Mouse (Mus musculus): ENCODE results near the gene Pkp1.

Pkp1 gene

GRCm38 (mm10) chr1:135847611-135848351 is 71.2 kb downstream of the Pkp1 start:
- no peak overlapping the region for H3K4me3 ChIP-seq (replicated peaks; ENCODE audit: low read length)
- H3K9me3 ChIP-seq (ENCODE audit: low read length): peaks cover 6% of the 10 kb centered on the region; the same call in 1 of the 2 replicates
- peaks cover 24% of the 10 kb centered on the region for H3K4me1 ChIP-seq (replicated peaks; ENCODE audit: low read depth, low read length)
- peaks cover 53% of the 10 kb centered on the region for H3K27me3 ChIP-seq (ENCODE audit: insufficient read depth, low read length)
- no peaks in the 10 kb centered on the region for H3K36me3 ChIP-seq (ENCODE audit: insufficient read depth, low read length)
- TF ChIP-seq NANOG (IDR thresholded peaks at IDR 0.05; ENCODE audit: borderline replicate concordance, low read length): no peak
- no peak for TF ChIP-seq CTCF (conservative IDR thresholded peaks at IDR 0.05; ENCODE audit: low read length)
- TF ChIP-seq POU5F1 (IDR thresholded peaks at IDR 0.05; ENCODE audit: borderline replicate concordance, low read length): no peak

GRCm38 (mm10) chr1:135847139-135847562 is 71.9 kb downstream of the Pkp1 start:
- TF ChIP-seq CTCF (conservative IDR thresholded peaks at IDR 0.05; ENCODE audit: low read length) (peak; percentile 83), NANOG (IDR thresholded peaks at IDR 0.05; ENCODE audit: borderline replicate concordance, low read length) (no peak), POU5F1 (IDR thresholded peaks at IDR 0.05; ENCODE audit: borderline replicate concordance, low read length) (no peak)
- Histone ChIP-seq H3K4me1 (replicated peaks; ENCODE audit: low read depth, low read length) (peaks cover 20% of the 10 kb centered on the region), H3K9me3 (ENCODE audit: low read length) (peaks cover 6% of the 10 kb centered on the region; the same call in 1 of the 2 replicates), H3K4me3 (replicated peaks; ENCODE audit: low read length) (no peak overlapping the region), H3K27me3 (ENCODE audit: insufficient read depth, low read length) (peaks cover 53% of the 10 kb centered on the region), H3K36me3 (ENCODE audit: insufficient read depth, low read length) (no peaks in the 10 kb centered on the region)

- Histone ChIP-seq H3K4me1 (replicated peaks; ENCODE audit: low read depth, low read length) (peaks cover 15% of the 10 kb centered on the region), H3K27me3 (ENCODE audit: insufficient read depth, low read length) (peaks cover 50% of the 10 kb centered on the region), H3K9me3 (ENCODE audit: low read length) (peaks cover 6% of the 10 kb centered on the region; the same call in 1 of the 2 replicates), H3K36me3 (ENCODE audit: insufficient read depth, low read length) (no peaks in the 10 kb centered on the region), H3K4me3 (replicated peaks; ENCODE audit: low read length) (no peak overlapping the region)
- TF ChIP-seq NANOG (IDR thresholded peaks at IDR 0.05; ENCODE audit: borderline replicate concordance, low read length): no peak
- TF ChIP-seq POU5F1 (IDR thresholded peaks at IDR 0.05; ENCODE audit: borderline replicate concordance, low read length): no peak
- TF ChIP-seq CTCF (conservative IDR thresholded peaks at IDR 0.05; ENCODE audit: low read length): no peak
These were observed 72.4 kb downstream of the Pkp1 start for GRCm38 (mm10) chr1:135846632-135847031.

- Histone ChIP-seq H3K9me3 (ENCODE audit: low read length) (peaks cover 6% of the 10 kb centered on the region; the same call in 1 of the 2 replicates), H3K4me3 (replicated peaks; ENCODE audit: low read length) (no peak overlapping the region), H3K4me1 (replicated peaks; ENCODE audit: low read depth, low read length) (peaks cover 13% of the 10 kb centered on the region; the same call in 1 of the 2 replicates), H3K27me3 (ENCODE audit: insufficient read depth, low read length) (peaks cover 41% of the 10 kb centered on the region), H3K36me3 (ENCODE audit: insufficient read depth, low read length) (no peaks in the 10 kb centered on the region)
- TF ChIP-seq CTCF (conservative IDR thresholded peaks at IDR 0.05; ENCODE audit: low read length) (no peak), NANOG (IDR thresholded peaks at IDR 0.05; ENCODE audit: borderline replicate concordance, low read length) (no peak), POU5F1 (IDR thresholded peaks at IDR 0.05; ENCODE audit: borderline replicate concordance, low read length) (no peak)
These were observed 74.5 kb downstream of the Pkp1 start for GRCm38 (mm10) chr1:135844481-135844880.

DNA sequence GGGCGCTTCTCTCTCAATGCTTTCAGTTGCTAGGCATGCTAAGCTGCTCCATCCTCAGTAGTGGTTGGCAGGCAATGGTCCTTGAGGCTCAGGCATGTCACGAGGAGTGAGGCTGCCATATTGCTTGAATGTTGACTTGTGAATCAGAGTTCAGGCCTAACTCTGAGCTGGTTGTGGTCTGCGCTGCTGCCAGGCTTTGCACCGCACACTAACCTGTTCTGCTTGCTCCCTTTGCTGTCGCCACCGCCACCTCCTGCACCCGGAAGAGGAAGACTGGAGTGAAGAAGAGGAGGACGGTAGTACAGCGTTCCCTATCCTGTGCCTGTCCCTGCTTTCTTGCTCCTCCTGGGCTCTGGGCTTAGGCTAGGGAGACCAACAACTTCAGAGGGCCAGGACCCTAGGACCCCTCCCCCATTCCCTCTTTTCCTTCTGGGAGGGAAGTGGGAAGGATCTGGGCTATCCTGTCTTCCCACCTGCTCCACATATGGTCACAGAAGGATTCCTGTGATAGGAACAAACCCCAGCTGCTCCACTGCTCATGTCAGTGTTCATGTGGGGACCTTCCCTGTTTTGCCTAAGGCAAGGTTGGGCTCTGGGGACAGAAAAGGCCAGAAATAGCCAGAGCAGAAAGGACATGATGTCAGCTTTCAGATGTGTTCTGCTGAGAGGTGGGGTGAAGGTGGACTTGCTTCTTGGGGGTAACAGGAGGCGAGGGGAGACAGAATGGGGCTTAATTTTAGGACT is 75.3 kb downstream of the Pkp1 start:
- H3K4me1 ChIP-seq (replicated peaks; ENCODE audit: low read depth, low read length): peaks cover 13% of the 10 kb centered on the region; the same call in 1 of the 2 replicates
- no peak for TF ChIP-seq POU5F1 (IDR thresholded peaks at IDR 0.05; ENCODE audit: borderline replicate concordance, low read length)
- no peak for TF ChIP-seq CTCF (conservative IDR thresholded peaks at IDR 0.05; ENCODE audit: low read length)
- TF ChIP-seq NANOG (IDR thresholded peaks at IDR 0.05; ENCODE audit: borderline replicate concordance, low read length): no peak
- H3K36me3 ChIP-seq (ENCODE audit: insufficient read depth, low read length): no peaks in the 10 kb centered on the region

GRCm38 (mm10) chr1:135840675-135841395 is 78.2 kb downstream of the Pkp1 start:
- Histone ChIP-seq H3K9me3 (ENCODE audit: low read length) (peaks cover 6% of the 10 kb centered on the region; the same call in 1 of the 2 replicates), H3K4me1 (replicated peaks; ENCODE audit: low read depth, low read length) (peaks cover 12% of the 10 kb centered on the region), H3K27me3 (ENCODE audit: insufficient read depth, low read length) (peaks cover 46% of the 10 kb centered on the region), H3K4me3 (replicated peaks; ENCODE audit: low read length) (no peak overlapping the region), H3K36me3 (ENCODE audit: insufficient read depth, low read length) (no peaks in the 10 kb centered on the region)
- no peak for TF ChIP-seq POU5F1 (IDR thresholded peaks at IDR 0.05; ENCODE audit: borderline replicate concordance, low read length)
- no peak for TF ChIP-seq CTCF (conservative IDR thresholded peaks at IDR 0.05; ENCODE audit: low read length)
- TF ChIP-seq NANOG (IDR thresholded peaks at IDR 0.05; ENCODE audit: borderline replicate concordance, low read length): no peak

More for the DNA sequence above, 75.3 kb downstream of the Pkp1 start:
- Histone ChIP-seq H3K27me3 (ENCODE audit: insufficient read depth, low read length) (peaks cover 38% of the 10 kb centered on the region), H3K4me3 (replicated peaks; ENCODE audit: low read length) (no peak overlapping the region), H3K9me3 (ENCODE audit: low read length) (peaks cover 6% of the 10 kb centered on the region; the same call in 1 of the 2 replicates)

- H3K36me3 ChIP-seq (ENCODE audit: insufficient read depth, low read length): no peaks in the 10 kb centered on the region
- H3K4me1 ChIP-seq (replicated peaks; ENCODE audit: low read depth, low read length): peaks cover 16% of the 10 kb centered on the region
- peaks cover 35% of the 10 kb centered on the region for H3K27me3 ChIP-seq (ENCODE audit: insufficient read depth, low read length)
- no peak overlapping the region for H3K4me3 ChIP-seq (replicated peaks; ENCODE audit: low read length)
- peaks cover 6% of the 10 kb centered on the region; the same call in 1 of the 2 replicates for H3K9me3 ChIP-seq (ENCODE audit: low read length)
- no peak for TF ChIP-seq POU5F1 (IDR thresholded peaks at IDR 0.05; ENCODE audit: borderline replicate concordance, low read length)
- TF ChIP-seq CTCF (conservative IDR thresholded peaks at IDR 0.05; ENCODE audit: low read length): no peak
- TF ChIP-seq NANOG (IDR thresholded peaks at IDR 0.05; ENCODE audit: borderline replicate concordance, low read length): no peak
These were observed 79.9 kb downstream of the Pkp1 start for GRCm38 (mm10) chr1:135839065-135839464.
